Mouse (Mus musculus) forebrain, embryonic 14.5 days (tissue): ENCODE data around the gene Zfp638. TPM values are rescaled to one million over a fixed set of nuclear protein-coding genes. Genes with fewer than 3 reads are reported as not detected.

Experiments used
- ATAC-seq: fragments of 200-750 bp; cut with Nextera tagmentation; 2 replicates; pipeline ENCODE4 v1.8.0; 2017; ENCODE audit warnings: mild to moderate bottlenecking, moderate library complexity
- DNase-seq: peaks from one replicate; pipeline ENCODE4 v3.0.0-alpha.2; 2015; ENCODE audit warnings: low spot score
- H3K27ac ChIP-seq: fragments of 300-500 bp; sonication (generic); 2 replicates; pipeline ENCODE4 v1.5.1; 2014; ENCODE audit warnings: low read depth, mild to moderate bottlenecking, control low read depth, low read length, moderate library complexity
- H3K27me3 ChIP-seq: fragments of 300-500 bp; sonication (generic); replicated peaks from 2 replicates; pipeline ENCODE4 v1.6.1; 2014; ENCODE audit warnings: low read length, control low read depth, mixed read lengths; ENCODE audit not compliant: control insufficient read depth, insufficient read depth
- H3K36me3 ChIP-seq: fragments of 300-500 bp; sonication (generic); 2 replicates; pipeline ENCODE4 v1.6.1; 2014; ENCODE audit warnings: low read length, control low read depth; ENCODE audit not compliant: control insufficient read depth, insufficient read depth
- H3K4me1 ChIP-seq: fragments of 300-500 bp; sonication (generic); 2 replicates; pipeline ENCODE4 v1.6.1; 2014; ENCODE audit warnings: antibody characterized with exemption, low read length, control low read depth; ENCODE audit not compliant: control insufficient read depth, insufficient read depth
- H3K4me2 ChIP-seq: fragments of 300-500 bp; sonication (generic); 2 replicates; pipeline ENCODE4 v1.6.1; 2014; ENCODE audit warnings: mild to moderate bottlenecking, control low read depth, low read length
- H3K4me3 ChIP-seq: fragments of 300-500 bp; sonication (generic); 2 replicates; pipeline ENCODE4 v1.5.1; 2014; ENCODE audit warnings: low read depth, low read length, control low read depth
- H3K9ac ChIP-seq: fragments of 300-500 bp; sonication (generic); 2 replicates; pipeline ENCODE4 v1.6.1; 2014; ENCODE audit warnings: mild to moderate bottlenecking, low read length, control low read depth, moderate library complexity
- H3K9me3 ChIP-seq: fragments of 300-500 bp; sonication (generic); replicated peaks from 2 replicates; pipeline ENCODE4 v1.6.1; 2016; ENCODE audit warnings: low read length, control low read depth, mixed read lengths; ENCODE audit not compliant: control insufficient read depth
- WGBS: fragments of 180-500 bp; shearing (Covaris S2); extraction: QIAGEN DNeasy Blood & Tissue Kit; methylation state at CpG from one replicate; pipeline ENCODE4 v1.1.7; 2014; 5-methylcytosine and 5-hydroxymethylcytosine counted together
- polyA plus RNA-seq: library from polyadenylated mRNA; unstranded; fragments of >200 nt; fragmentation: Nextera tagmentation; extraction: Ambion mirVana; gene quantifications from 2 replicates; pipeline ENCODE4 v1.2.1, GENCODE M21; 2014

Zfp638 gene
- polyA plus RNA-seq, 1 experiment from 2014 or later = 91.4 TPM

- Histone ChIP-seq H3K9ac (no peak overlapping the region), H3K27ac (no peak overlapping the region), H3K4me3 (no peak overlapping the region), H3K36me3 (no peaks in the 10 kb centered on the region), H3K27me3 (no peaks in the 10 kb centered on the region), H3K4me1 (no peaks in the 10 kb centered on the region), H3K9me3 (no peaks in the 10 kb centered on the region), H3K4me2 (no peak overlapping the region)
- ATAC-seq = no peak
- DNase-seq = no peak
- WGBS = 79% methylated on average over 4 of the region's 4 CpGs
Observed at GRCm38 (mm10) chr6:83899142-83899541, 32.2 kb downstream of the Zfp638 start.

DNA sequence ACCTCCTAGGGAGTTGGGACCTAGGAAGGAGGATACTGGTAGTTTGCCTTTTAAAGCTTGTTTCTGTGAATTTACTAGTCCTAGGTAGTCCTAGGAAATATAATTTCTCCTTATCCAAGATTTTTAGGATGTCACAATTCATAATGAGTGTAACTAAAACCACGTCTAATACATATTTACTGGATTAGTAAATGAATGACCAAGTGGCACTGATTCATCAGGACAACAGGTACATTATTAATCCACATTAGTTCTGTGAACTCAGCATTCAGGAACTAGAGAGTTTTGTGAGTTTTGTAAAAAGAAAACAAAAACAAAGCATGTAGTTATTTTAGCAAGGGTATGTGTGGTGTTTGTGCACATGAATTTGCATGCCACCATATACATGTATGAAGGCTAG is 38.4 kb downstream of the Zfp638 start:
- no peaks in the 10 kb centered on the region for H3K4me1 ChIP-seq
- H3K4me2 ChIP-seq = no peak overlapping the region
- H3K36me3 ChIP-seq = no peaks in the 10 kb centered on the region
- H3K27ac ChIP-seq = no peak overlapping the region
- no peak overlapping the region for H3K9ac ChIP-seq
- no peaks in the 10 kb centered on the region for H3K27me3 ChIP-seq
- no peak overlapping the region for H3K4me3 ChIP-seq
- no peaks in the 10 kb centered on the region for H3K9me3 ChIP-seq
- DNase-seq (no peak), ATAC-seq (no peak)
- 81% methylated on average over 1 of the region's 1 CpGs for WGBS

DNA sequence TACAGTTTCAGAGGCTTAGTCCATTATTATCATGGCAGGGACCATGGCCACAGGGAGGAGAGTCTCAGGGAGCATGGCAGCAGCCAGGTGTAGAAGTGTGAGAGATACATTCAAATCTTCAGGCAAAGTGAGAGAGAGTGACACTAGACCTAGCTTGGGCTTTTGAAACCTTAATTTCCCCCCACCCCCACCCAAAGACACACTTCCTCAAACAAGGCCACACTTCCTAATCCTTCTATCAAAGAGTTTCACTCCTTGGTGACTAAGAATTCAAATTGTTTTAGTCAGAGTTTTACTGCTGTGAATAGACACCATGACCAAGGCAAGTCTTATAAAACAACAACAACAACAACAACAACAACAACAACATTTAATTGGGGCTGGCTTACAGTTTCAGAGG is 39.8 kb downstream of the Zfp638 start:
- no peak overlapping the region for H3K27ac ChIP-seq
- no peaks in the 10 kb centered on the region for H3K36me3 ChIP-seq
- no peaks in the 10 kb centered on the region for H3K4me1 ChIP-seq
- no peaks in the 10 kb centered on the region for H3K27me3 ChIP-seq
- ATAC-seq (no peak), DNase-seq (no peak)
- no peaks in the 10 kb centered on the region for H3K9me3 ChIP-seq
- no peak overlapping the region for H3K4me3 ChIP-seq
- H3K9ac ChIP-seq = no peak overlapping the region
- H3K4me2 ChIP-seq = no peak overlapping the region

DNA sequence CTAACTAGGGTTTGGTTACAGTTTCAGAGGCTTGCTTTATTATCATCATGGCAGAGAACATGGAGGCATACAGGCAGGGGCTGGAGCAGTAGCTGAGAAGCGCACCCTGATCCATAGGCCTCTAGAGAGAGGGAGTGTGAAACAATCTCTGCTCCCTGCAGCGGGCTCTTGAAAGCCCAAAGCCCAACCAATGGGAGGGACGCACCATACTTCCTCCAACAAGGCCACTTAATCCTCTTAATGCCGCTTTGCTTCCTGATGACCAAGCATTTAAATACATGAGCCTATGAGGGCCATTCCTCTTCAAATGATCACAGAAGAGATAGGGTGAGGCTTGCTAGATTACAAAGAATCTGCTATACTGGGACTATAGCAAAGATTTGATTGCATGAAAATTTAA is 41.5 kb downstream of the Zfp638 start:
- Histone ChIP-seq H3K9me3 (no peaks in the 10 kb centered on the region), H3K27ac (no peak overlapping the region), H3K4me1 (no peaks in the 10 kb centered on the region), H3K9ac (no peak overlapping the region), H3K27me3 (no peaks in the 10 kb centered on the region), H3K4me2 (no peak overlapping the region), H3K4me3 (no peak overlapping the region), H3K36me3 (no peaks in the 10 kb centered on the region)
- WGBS = 3% methylated on average over 4 of the region's 4 CpGs
- no peak for ATAC-seq
- DNase-seq = no peak

DNA sequence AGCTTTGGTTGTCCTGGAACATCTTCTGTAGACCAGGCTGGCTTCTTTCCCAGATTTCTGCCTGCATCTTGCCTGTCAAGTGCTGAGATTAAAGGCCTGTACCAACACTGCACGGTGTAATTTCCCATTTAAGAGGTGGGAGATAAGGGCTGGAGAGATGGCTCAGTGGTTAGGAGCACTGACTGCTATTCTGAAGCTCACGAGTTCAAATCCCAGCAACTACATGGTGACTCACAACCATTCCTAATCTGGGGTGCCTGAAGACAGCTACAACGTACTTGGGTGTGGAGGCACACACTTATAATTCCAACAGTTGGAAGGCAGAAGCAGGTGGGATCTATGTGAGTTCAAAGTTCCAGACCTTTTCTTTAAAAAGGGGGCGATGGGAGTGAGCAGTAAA is 46.8 kb downstream of the Zfp638 start:
- no peaks in the 10 kb centered on the region for H3K36me3 ChIP-seq
- H3K27me3 ChIP-seq = no peaks in the 10 kb centered on the region
- H3K4me3 ChIP-seq = peak overlapping the region; percentile 6; the same call in 1 of the 2 replicates
- no peak; the same call in 1 of the 2 replicates for ATAC-seq
- WGBS = 40% methylated on average over 4 of the region's 4 CpGs
- H3K4me1 ChIP-seq = no peaks in the 10 kb centered on the region
- H3K9me3 ChIP-seq = no peaks in the 10 kb centered on the region
- no peak overlapping the region for H3K9ac ChIP-seq
- no peak overlapping the region for H3K4me2 ChIP-seq
- peak; percentile 6 for DNase-seq
- H3K27ac ChIP-seq = no peak overlapping the region

- 1% methylated on average over 31 of the region's 50 CpGs for WGBS
- H3K9ac ChIP-seq = peak overlapping the region; percentile 99
Observed at GRCm38 (mm10) chr6:83914183-83914719, 47.3 kb downstream of the Zfp638 start.

DNA sequence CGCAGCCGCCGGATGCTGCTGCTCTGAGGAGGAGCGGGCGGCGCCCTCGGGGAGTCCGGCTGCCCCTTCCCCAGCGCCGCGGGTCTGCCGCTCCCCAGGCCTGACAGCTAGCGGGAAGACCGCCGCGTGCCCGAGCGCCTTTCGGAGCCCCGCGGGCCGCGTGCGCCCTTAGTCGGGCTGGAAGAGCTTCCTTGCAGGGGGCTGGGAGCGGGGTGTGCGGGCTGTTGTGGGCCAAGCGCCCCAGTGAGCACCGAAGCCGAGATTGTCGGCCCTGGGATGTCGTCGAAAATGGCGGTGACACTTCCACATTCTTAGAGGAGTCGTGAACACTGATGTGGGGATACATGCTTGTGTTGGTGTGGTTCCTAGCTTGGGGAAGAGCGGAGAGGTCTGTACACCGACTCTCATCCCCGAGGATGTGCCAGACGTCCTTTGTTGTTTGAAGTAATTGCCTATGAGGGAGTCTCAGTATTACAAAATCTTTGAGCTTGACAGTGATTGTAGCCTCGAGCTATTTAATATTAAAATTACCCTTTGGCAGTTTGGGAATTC is 47.9 kb downstream of the Zfp638 start:
- Histone ChIP-seq H3K4me3 (peak overlapping the region; percentile 98), H3K4me1 (no peaks in the 10 kb centered on the region), H3K9me3 (no peaks in the 10 kb centered on the region), H3K4me2 (peak overlapping the region; percentile 74), H3K9ac (peak overlapping the region; percentile 99), H3K27ac (peak overlapping the region; percentile 93), H3K27me3 (no peaks in the 10 kb centered on the region), H3K36me3 (no peaks in the 10 kb centered on the region)
- under 1% methylated on average over 39 of the region's 40 CpGs for WGBS
- ATAC-seq (peak; percentile 81), DNase-seq (peak; percentile 67)

More at GRCm38 (mm10) chr6:83914183-83914719, 47.3 kb downstream of the Zfp638 start:
- peak; percentile 99 for DNase-seq
- Histone ChIP-seq H3K4me2 (peak overlapping the region; percentile 74), H3K9me3 (no peaks in the 10 kb centered on the region), H3K4me1 (no peaks in the 10 kb centered on the region), H3K4me3 (peak overlapping the region; percentile 98), H3K27ac (peak overlapping the region; percentile 93), H3K36me3 (no peaks in the 10 kb centered on the region), H3K27me3 (no peaks in the 10 kb centered on the region)
- peak; percentile 96 for ATAC-seq

GRCm38 (mm10) chr6:83927418-83927817 is 60.5 kb downstream of the Zfp638 start:
- Histone ChIP-seq H3K4me1 (0 out of 2 replicates have a peak, but pooled peaks cover 4% of the 10 kb centered on the region), H3K27me3 (no peaks in the 10 kb centered on the region), H3K9ac (no peak overlapping the region), H3K36me3 (peaks cover 16% of the 10 kb centered on the region; the same call in 1 of the 2 replicates), H3K9me3 (no peaks in the 10 kb centered on the region), H3K4me3 (no peak overlapping the region), H3K4me2 (no peak overlapping the region), H3K27ac (no peak overlapping the region)
- ATAC-seq (no peak), DNase-seq (no peak)
- WGBS = 80% methylated on average over 1 of the region's 1 CpGs

- Histone ChIP-seq H3K9ac (no peak overlapping the region), H3K4me1 (peaks cover 4% of the 10 kb centered on the region; the same call in 1 of the 2 replicates), H3K4me2 (no peak overlapping the region), H3K4me3 (no peak overlapping the region), H3K27ac (no peak overlapping the region), H3K9me3 (no peaks in the 10 kb centered on the region), H3K36me3 (peaks cover 16% of the 10 kb centered on the region; the same call in 1 of the 2 replicates), H3K27me3 (no peaks in the 10 kb centered on the region)
- DNase-seq (no peak), ATAC-seq (no peak)
- WGBS = 76% methylated on average over 2 of the region's 2 CpGs
Observed at GRCm38 (mm10) chr6:83928225-83928624, 61.3 kb downstream of the Zfp638 start.
